Mouse (Mus musculus) heart, embryonic 12.5 days (tissue): ENCODE data around the gene Inpp5b. TPM values are rescaled to one million over a fixed set of nuclear protein-coding genes. Genes with fewer than 3 reads are reported as not detected.
A peak's percentile ranks its signal among the peaks of the same experiment; 100 is the strongest.

Source experiments
- ATAC-seq: fragments of 200-750 bp; cut with Nextera tagmentation; 2 replicates; pipeline ENCODE4 v1.8.0; 2017; ENCODE audit warnings: moderate TSS enrichment, moderate library complexity; ENCODE audit not compliant: insufficient number of reproducible peaks, low FRiP score
- H3K27ac ChIP-seq: fragments of 300-500 bp; sonication (generic); 2 replicates; pipeline ENCODE4 v1.5.1; 2016; ENCODE audit warnings: mild to moderate bottlenecking, moderate library complexity; ENCODE audit not compliant: poor library complexity, severe bottlenecking
- H3K27me3 ChIP-seq: fragments of 300-500 bp; sonication (generic); replicated peaks from 2 replicates; pipeline ENCODE4 v1.6.1; 2016; ENCODE audit warnings: mild to moderate bottlenecking, moderate library complexity
- H3K36me3 ChIP-seq: fragments of 300-500 bp; sonication (generic); 2 replicates; pipeline ENCODE4 v1.6.1; 2016; ENCODE audit warnings: mild to moderate bottlenecking, moderate library complexity
- H3K4me1 ChIP-seq: fragments of 300-500 bp; sonication (generic); replicated peaks from 2 replicates; pipeline ENCODE4 v1.6.1; 2016; ENCODE audit warnings: mild to moderate bottlenecking
- H3K4me2 ChIP-seq: fragments of 300-500 bp; sonication (generic); 2 replicates; pipeline ENCODE4 v1.6.1; 2016; ENCODE audit warnings: mild to moderate bottlenecking, moderate library complexity
- H3K4me3 ChIP-seq: fragments of 300-500 bp; sonication (generic); 2 replicates; pipeline ENCODE4 v1.5.1; 2016; ENCODE audit warnings: mild to moderate bottlenecking
- H3K9ac ChIP-seq: fragments of 300-500 bp; sonication (generic); 2 replicates; pipeline ENCODE4 v1.6.1; 2016; ENCODE audit warnings: mild to moderate bottlenecking, moderate library complexity
- H3K9me3 ChIP-seq: fragments of 300-500 bp; sonication (generic); replicated peaks from 2 replicates; pipeline ENCODE4 v1.6.1; 2016; ENCODE audit warnings: mild to moderate bottlenecking, moderate library complexity
- WGBS: fragments of 180-500 bp; shearing (Covaris S2); methylation state at CpG from one replicate; pipeline ENCODE4 v1.1.7; 2016; 5-methylcytosine and 5-hydroxymethylcytosine counted together
- polyA plus RNA-seq: library from polyadenylated mRNA; unstranded; fragments of >200 nt; fragmentation: Nextera tagmentation; extraction: Ambion mirVana; gene quantifications from 2 replicates; pipeline ENCODE4 v1.2.1, GENCODE M21; 2016

The Inpp5b gene
- polyA plus RNA-seq, 1 experiment from 2014 or later: 17.3 TPM

- ATAC-seq: no peak
- Histone ChIP-seq H3K36me3 (peaks cover 39% of the 10 kb centered on the region), H3K27me3 (no peaks in the 10 kb centered on the region), H3K9me3 (no peaks in the 10 kb centered on the region), H3K4me3 (no peak overlapping the region), H3K4me2 (no peak overlapping the region), H3K9ac (no peak overlapping the region), H3K27ac (no peak overlapping the region), H3K4me1 (peaks cover 15% of the 10 kb centered on the region)
- WGBS: 92% methylated on average over 4 of the region's 4 CpGs
Measured at GRCm38 (mm10) chr4:124818832-124819231, 77.2 kb downstream of the Inpp5b start.

GRCm38 (mm10) chr4:124824967-124825366 lies 83.3 kb downstream of the Inpp5b start:
- ATAC-seq: no peak
- Histone ChIP-seq H3K9ac (no peak overlapping the region), H3K4me2 (no peak overlapping the region), H3K4me3 (no peak overlapping the region), H3K27me3 (no peaks in the 10 kb centered on the region), H3K36me3 (peaks cover 73% of the 10 kb centered on the region), H3K4me1 (0 out of 2 replicates have a peak, but pooled peaks cover 3% of the 10 kb centered on the region), H3K9me3 (no peaks in the 10 kb centered on the region), H3K27ac (no peak overlapping the region)
- 89% methylated on average over 6 of the region's 6 CpGs for WGBS

GRCm38 (mm10) chr4:124825371-124825965 lies 83.8 kb downstream of the Inpp5b start:
- no peak overlapping the region for H3K27ac ChIP-seq
- no peak overlapping the region for H3K4me2 ChIP-seq
- H3K4me3 ChIP-seq: no peak overlapping the region
- 0 out of 2 replicates have a peak, but pooled peaks cover 3% of the 10 kb centered on the region for H3K4me1 ChIP-seq
- no peaks in the 10 kb centered on the region for H3K27me3 ChIP-seq
- no peaks in the 10 kb centered on the region for H3K9me3 ChIP-seq
- no peak overlapping the region for H3K9ac ChIP-seq
- no peak for ATAC-seq
- peaks cover 72% of the 10 kb centered on the region for H3K36me3 ChIP-seq
- WGBS: 93% methylated on average over 21 of the region's 21 CpGs

GRCm38 (mm10) chr4:124829671-124830070 lies 88.0 kb downstream of the Inpp5b start:
- Histone ChIP-seq H3K4me2 (no peak overlapping the region), H3K27ac (no peak overlapping the region), H3K9ac (no peak overlapping the region), H3K36me3 (peaks cover 63% of the 10 kb centered on the region), H3K4me3 (no peak overlapping the region), H3K9me3 (no peaks in the 10 kb centered on the region), H3K4me1 (0 out of 2 replicates have a peak, but pooled peaks cover 3% of the 10 kb centered on the region), H3K27me3 (no peaks in the 10 kb centered on the region)
- 65% methylated on average over 5 of the region's 5 CpGs for WGBS
- ATAC-seq: no peak

GRCm38 (mm10) chr4:124832796-124833195 lies 91.1 kb downstream of the Inpp5b start:
- H3K4me1 ChIP-seq: 0 out of 2 replicates have a peak, but pooled peaks cover 3% of the 10 kb centered on the region
- H3K9ac ChIP-seq: no peak overlapping the region
- H3K36me3 ChIP-seq: peaks cover 49% of the 10 kb centered on the region
- WGBS: 95% methylated on average over 10 of the region's 10 CpGs
- no peak for ATAC-seq
- no peak overlapping the region for H3K4me2 ChIP-seq
- no peak overlapping the region for H3K27ac ChIP-seq
- no peak overlapping the region for H3K4me3 ChIP-seq
- no peaks in the 10 kb centered on the region for H3K27me3 ChIP-seq
- no peaks in the 10 kb centered on the region for H3K9me3 ChIP-seq

GRCm38 (mm10) chr4:124838035-124838700 lies 96.5 kb downstream of the Inpp5b start:
- H3K36me3 ChIP-seq: peaks cover 57% of the 10 kb centered on the region

GRCm38 (mm10) chr4:124840998-124841397 lies 99.3 kb downstream of the Inpp5b start:
- ATAC-seq: no peak
- Histone ChIP-seq H3K27ac (no peak overlapping the region), H3K4me2 (no peak overlapping the region), H3K36me3 (peaks cover 56% of the 10 kb centered on the region), H3K4me3 (no peak overlapping the region), H3K4me1 (peaks cover 7% of the 10 kb centered on the region), H3K9me3 (no peaks in the 10 kb centered on the region), H3K27me3 (no peaks in the 10 kb centered on the region), H3K9ac (no peak overlapping the region)
- WGBS: 83% methylated on average over 1 of the region's 1 CpGs

More at GRCm38 (mm10) chr4:124838035-124838700, 96.5 kb downstream of the Inpp5b start:
- no peak overlapping the region for H3K4me2 ChIP-seq
- no peak overlapping the region for H3K4me3 ChIP-seq
- no peaks in the 10 kb centered on the region for H3K4me1 ChIP-seq
- no peaks in the 10 kb centered on the region for H3K27me3 ChIP-seq
- ATAC-seq: no peak
- H3K9ac ChIP-seq: no peak overlapping the region
- no peak overlapping the region for H3K27ac ChIP-seq
- WGBS: 73% methylated on average over 14 of the region's 14 CpGs
- no peaks in the 10 kb centered on the region for H3K9me3 ChIP-seq

- Histone ChIP-seq H3K9ac (no peak overlapping the region), H3K27ac (no peak overlapping the region), H3K4me1 (peaks cover 11% of the 10 kb centered on the region), H3K9me3 (no peaks in the 10 kb centered on the region), H3K36me3 (peaks cover 37% of the 10 kb centered on the region), H3K4me2 (no peak overlapping the region), H3K4me3 (no peak overlapping the region), H3K27me3 (no peaks in the 10 kb centered on the region)
- 55% methylated on average over 11 of the region's 11 CpGs for WGBS
- ATAC-seq: 0 out of 2 replicates have a peak, but pooled peaks have one; percentile 27
Measured at GRCm38 (mm10) chr4:124843493-124843892, 101.8 kb downstream of the Inpp5b start.

GRCm38 (mm10) chr4:124847573-124847972 lies 105.9 kb downstream of the Inpp5b start:
- Histone ChIP-seq H3K4me1 (peaks cover 30% of the 10 kb centered on the region), H3K9me3 (no peaks in the 10 kb centered on the region), H3K27me3 (no peaks in the 10 kb centered on the region), H3K27ac (no peak overlapping the region), H3K4me3 (no peak overlapping the region), H3K9ac (no peak overlapping the region), H3K36me3 (peaks cover 11% of the 10 kb centered on the region), H3K4me2 (no peak overlapping the region)
- ATAC-seq: no peak
- WGBS: 11% methylated on average over 8 of the region's 8 CpGs

GRCm38 (mm10) chr4:124849631-124850260 lies 108.1 kb downstream of the Inpp5b start:
- Histone ChIP-seq H3K27ac (peak overlapping the region; percentile 92), H3K9ac (peak overlapping the region; percentile 93), H3K4me3 (peak overlapping the region; percentile 94), H3K36me3 (peaks cover 21% of the 10 kb centered on the region), H3K4me2 (peak overlapping the region; percentile 92), H3K9me3 (no peaks in the 10 kb centered on the region), H3K4me1 (peaks cover 30% of the 10 kb centered on the region), H3K27me3 (no peaks in the 10 kb centered on the region)
- peak; percentile 0; the same call in 1 of the 2 replicates for ATAC-seq
- 3% methylated on average over 24 of the region's 24 CpGs for WGBS

- Histone ChIP-seq H3K27me3 (no peaks in the 10 kb centered on the region), H3K9ac (peak within 1 kb of the TSS; percentile 93), H3K4me3 (peak within 1 kb of the TSS; percentile 94), H3K27ac (peak within 1 kb of the TSS; percentile 92), H3K4me1 (peaks cover 23% of the 10 kb centered on the region), H3K9me3 (no peaks in the 10 kb centered on the region), H3K4me2 (peak within 1 kb of the TSS; percentile 92), H3K36me3 (peaks cover 25% of the 10 kb centered on the region)
- ATAC-seq: peak; percentile 92
- under 1% methylated on average over 79 of the region's 90 CpGs for whole genome bisulfite sequencing
Measured at GRCm38 (mm10) chr4:124850261-124850913, 108.7 kb downstream of the Inpp5b start, which contains the start of gene Yrdc. Yrdc (plus strand) TSS chr4:124850679.
